Mouse (Mus musculus): ENCODE data around the gene Rad54l2.

Rad54l2 gene

DNA sequence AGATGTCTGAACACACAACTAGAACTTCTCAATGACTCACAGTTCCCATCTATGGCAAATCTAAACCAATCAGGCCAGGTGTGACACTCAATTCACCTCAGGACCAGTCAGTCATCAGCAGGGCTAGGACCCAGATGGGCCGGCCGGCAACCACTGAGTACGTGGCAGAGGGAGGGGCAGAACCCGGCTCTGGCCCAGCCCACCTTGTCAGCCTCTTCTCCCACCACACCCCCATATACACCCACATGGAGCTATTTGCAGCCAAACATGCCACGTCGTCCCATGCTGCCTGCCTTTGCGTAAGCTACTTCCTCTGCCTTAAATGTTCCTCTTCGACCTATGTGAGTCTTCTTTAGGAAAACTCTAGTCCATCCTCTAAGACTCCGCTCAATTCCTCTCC, 113.0 kb downstream of the Rad54l2 start:
- DNase-seq (ENCODE audit: low read depth), result no peak

DNA sequence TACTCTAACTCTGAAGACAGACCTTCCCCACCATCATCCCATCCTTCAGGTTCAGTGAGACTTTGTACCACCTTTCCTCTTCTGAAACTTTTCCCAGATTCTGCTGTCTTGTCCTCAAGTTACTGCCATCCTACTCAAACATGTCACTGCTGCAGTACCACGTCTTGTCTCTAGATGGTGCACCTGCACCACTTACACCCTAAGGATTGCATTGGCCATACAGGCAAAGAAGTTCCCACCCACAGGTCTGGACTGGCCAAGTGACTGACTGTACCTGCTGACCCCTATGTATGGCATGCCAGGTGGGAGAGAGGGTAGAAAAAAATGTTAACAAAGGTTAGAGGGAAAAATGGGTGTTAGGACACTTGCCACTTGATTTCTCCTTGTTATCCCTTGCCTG, 113.5 kb downstream of the Rad54l2 start:
- DNase-seq (ENCODE audit: low read depth), result peak; percentile 74

DNA sequence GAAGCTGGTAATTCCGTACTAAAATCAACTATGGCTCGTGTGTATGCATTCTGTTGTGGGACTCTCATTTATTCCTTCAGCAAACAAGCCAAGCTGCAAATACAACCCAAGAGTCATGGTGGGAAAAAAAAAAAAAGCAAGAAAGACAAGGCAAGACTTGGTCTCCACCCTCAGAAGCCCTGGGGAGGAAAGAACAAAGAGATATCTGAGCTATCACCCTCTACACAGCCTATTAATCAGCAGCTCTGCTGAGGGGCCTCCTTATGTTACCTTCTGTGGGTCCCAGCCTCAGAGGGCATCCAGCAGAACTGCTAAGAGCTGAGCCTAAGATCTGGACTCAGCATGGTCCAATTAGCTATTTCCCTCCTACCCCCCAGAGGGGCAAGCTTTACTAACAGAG, 115.1 kb downstream of the Rad54l2 start:
- DNase-seq (ENCODE audit: low read depth), result no peak

- no peak for DNase-seq (ENCODE audit: low read depth)
Measured at GRCm38 (mm10) chr9:106664856-106665255, 124.1 kb downstream of the Rad54l2 start.

- no peak for DNase-seq (ENCODE audit: low read depth)
Measured at GRCm38 (mm10) chr9:106664433-106664832, 124.6 kb downstream of the Rad54l2 start.

DNA sequence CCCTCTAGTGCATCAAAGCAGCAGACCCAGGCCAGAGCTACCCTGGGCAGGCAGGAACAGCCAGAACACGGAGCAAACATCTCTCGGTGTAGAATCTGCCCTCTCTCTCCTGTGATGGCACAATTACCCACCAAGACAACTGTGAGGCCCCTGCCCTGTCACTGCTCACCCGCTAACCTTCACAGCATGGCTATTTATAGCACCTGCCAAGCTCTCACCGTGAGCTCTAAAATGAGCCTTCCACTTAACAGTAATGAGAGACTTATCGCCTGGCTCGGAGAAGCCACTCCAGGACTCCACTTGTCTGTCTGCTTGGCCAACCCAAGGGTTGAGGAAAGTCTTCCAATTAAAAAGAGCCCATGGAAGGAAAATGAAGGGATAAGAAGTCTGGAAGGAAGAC, 125.8 kb downstream of the Rad54l2 start:
- no peak for DNase-seq (ENCODE audit: low read depth)

DNA sequence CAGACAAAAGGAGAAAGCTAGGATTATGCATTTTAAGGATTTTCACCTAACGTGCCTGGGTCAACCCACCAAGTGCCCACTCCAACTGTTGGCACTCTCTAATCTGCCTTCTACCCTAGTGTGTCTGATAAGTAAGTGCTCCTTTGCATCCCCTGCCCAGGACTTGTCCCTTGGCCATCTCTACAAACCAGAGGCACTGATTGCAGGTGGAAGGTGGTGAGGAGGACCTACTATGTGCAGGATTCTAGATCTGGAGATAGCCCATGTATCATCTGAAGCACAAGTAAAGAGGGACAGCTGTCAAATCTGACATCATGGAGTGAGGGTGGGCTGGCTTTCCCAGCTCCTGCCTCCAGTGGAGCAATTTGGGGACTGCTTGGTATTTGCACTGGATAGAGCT, 129.1 kb downstream of the Rad54l2 start:
- DNase-seq (ENCODE audit: low read depth), result no peak

GRCm38 (mm10) chr9:106659441-106659840, 129.6 kb downstream of the Rad54l2 start:
- no peak for DNase-seq (ENCODE audit: low read depth)

DNA sequence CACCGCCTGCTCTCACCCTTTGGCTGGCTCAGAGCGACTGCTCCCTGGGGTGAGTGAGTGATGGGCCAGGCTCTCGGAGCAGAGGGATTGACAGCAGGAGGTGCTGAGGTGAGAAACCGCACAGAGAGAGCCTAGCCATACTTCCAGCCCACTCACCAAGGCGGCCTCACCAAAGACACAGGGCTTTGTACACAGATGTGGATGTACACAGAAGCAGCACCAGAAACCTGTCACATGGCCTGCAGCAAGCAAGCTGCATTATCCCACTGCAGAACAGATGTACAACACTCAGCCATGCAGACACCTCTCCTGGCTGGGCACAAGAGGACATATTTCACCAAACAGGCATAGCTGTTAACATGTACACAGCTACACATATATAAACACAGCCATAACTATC, 131.4 kb downstream of the Rad54l2 start:
- no peak for DNase-seq (ENCODE audit: low read depth)

DNA sequence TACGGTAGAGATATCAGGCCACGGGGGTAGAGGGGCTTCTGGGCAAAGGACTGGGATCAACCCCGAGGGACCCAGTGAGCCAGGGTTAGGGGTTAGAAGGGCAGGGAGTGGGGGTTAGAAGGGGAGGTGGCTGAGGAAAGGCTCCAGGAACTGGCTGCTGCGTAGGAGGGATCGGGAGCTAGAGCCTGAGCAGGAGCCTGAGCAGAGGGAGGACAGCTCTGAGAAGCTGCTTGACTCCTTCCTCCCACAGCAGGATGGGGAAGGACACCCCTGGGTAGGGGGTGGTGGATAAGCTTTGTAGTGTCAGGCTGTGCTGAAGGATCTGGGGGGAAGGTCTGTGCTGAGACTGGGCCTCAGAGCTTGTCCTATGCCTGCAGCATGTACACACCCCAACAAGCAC, 132.2 kb downstream of the Rad54l2 start:
- DNase-seq (ENCODE audit: low read depth), result no peak

DNA sequence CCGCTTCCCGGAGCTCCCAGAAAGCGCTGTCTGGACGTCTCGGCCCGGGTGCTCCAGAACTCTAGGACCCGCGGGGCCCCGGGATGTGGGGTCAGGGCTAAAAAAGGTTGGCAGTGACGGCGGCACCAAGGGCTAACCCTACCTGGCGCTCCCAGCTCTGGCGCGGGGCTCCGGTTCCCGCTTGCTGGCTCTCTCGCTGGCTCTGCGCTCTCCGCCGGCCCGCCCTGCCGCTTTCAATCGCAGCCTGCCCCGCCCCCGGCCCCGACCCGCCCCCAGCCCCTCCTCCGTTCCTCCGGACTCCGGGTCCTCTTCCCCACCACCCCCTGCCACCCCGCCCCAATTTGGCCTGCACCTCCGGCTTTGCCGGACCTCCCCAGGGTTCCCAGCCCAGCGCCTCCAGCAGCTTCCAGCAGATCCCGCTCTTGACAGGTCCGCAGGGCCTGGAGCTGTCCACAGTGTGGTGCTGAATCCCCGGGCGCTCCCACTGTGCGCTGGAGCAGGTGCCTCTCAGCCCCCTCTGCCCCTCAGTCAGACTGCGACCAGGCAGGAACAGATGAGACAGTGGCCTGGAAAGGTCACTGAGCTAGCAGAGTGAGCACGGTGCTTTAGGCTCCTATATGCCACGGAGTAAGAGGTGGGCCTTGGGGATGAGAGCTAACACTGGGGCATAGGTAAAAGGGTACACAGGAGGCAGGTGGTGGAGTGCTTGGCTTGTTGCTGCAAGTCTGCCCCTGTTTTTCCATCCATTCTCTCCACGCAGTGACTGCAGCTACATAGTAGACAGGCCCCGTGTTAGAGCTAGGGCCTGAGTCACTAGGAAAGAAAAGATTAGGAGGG, 132.9 kb downstream of the Rad54l2 start, which contains the start of gene Grm2:
TSS of gene Grm2 (minus strand) at position 199 of the 837 bp plus-strand sequence.
- DNase-seq (ENCODE audit: low read depth), result peak; percentile 7

GRCm38 (mm10) chr9:106652720-106653119, 136.3 kb downstream of the Rad54l2 start:
- DNase-seq (ENCODE audit: low read depth), result no peak

DNA sequence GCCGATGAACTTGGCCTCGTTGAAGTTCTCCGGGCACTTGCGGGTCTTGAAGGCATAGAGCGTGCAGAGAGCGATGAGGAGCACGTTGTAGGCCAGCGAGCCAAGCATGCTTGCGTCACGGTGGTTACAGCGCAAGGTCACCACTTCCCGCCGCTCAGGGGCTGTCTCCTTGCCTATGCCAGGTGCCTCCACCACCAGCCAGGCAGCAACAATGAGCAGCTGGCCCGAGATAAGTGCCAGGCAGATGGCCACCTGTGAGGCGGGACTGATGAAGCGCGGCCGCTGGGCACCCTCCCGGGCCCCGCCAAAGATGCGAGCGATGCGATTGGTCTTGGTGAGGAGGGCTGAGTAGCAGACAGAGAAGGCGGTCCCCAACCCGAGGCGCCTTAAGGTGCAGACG, 141.8 kb downstream of the Rad54l2 start:
- DNase-seq (ENCODE audit: low read depth), result no peak

DNA sequence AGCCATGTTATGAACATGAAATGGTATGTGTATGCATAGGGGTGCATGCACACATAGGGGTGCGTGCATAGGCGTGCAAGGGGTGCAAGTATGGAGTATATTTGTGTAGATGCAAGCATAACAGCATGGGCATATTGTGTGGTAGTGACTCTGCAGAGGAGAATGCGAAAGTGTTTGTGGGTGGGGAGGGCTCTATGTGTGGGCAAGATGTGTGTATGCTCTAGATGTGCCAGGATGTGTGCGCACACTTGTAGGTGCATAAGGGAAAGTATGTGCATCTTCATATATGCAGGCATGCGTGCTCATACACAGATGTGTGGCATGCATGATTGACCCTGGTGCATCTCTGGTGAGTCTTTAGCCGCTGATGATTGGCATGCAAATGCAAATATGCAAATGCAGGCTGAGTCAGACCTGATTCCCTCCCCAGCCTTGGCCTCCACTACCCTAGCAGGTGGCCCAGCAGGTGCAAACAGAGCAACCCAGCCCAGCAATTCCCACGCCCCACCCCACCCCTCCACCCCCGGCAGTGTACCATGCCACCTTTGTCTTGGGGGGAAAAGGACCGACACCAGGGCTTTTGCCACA, 143.2 kb downstream of the Rad54l2 start:
- no peak for DNase-seq (ENCODE audit: low read depth)

DNA sequence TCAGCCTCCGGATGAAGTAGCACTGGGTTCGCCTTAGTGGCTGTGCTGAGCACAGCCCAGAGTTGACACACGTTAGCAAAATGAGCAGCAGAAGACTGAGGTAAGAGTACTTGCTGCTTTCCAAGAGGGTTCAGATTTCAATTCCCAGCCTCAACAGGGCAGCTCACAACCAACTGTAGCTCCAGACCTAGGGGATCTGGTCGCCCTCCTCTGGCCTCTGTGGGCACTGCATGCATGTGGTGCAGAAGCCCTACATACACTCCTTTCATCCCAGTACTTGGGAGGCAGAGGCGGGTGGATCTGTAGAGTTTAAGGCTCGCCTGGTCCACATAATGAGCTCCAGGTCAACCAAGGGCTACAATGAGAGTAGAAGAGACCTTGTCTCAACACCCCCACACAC, 145.2 kb downstream of the Rad54l2 start:
- DNase-seq (ENCODE audit: low read depth), result no peak

GRCm38 (mm10) chr9:106643128-106643527, 145.9 kb downstream of the Rad54l2 start:
- DNase-seq (ENCODE audit: low read depth), result peak; percentile 6

GRCm38 (mm10) chr9:106641346-106641745, 147.6 kb downstream of the Rad54l2 start:
- no peak for DNase-seq (ENCODE audit: low read depth)

DNA sequence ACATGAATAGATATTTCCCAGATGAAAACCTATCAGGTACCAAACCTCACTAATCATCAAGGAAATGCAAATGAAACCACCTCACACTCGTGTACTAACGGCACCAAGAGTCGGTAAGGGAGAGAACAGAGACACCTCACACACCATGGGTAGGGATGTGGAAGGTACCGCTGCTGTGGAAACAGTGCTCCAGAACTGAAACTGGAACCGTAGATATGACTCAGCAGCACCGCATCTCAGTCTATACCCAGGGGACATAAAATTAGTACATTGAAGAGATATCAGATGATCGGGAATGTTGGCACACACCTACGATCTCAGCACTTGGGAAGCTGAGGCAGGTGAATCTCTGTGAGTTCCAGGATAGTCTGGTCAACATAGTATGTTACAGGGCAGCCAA, 150.8 kb downstream of the Rad54l2 start:
- no peak for DNase-seq (ENCODE audit: low read depth)

Measured in fibroblast of lung, adult 2 months (primary cell).